Mouse (Mus musculus) forebrain, embryonic 15.5 days (tissue): ENCODE data around the gene Uggt2. TPM values are rescaled to one million over a fixed set of nuclear protein-coding genes. Genes with fewer than 3 reads are reported as not detected.
A peak's percentile ranks its signal among the peaks of the same experiment; 100 is the strongest.

Source experiments
- ATAC-seq: fragments of 200-750 bp; cut with Nextera tagmentation; replicated peaks from 2 replicates; pipeline ENCODE4 v1.8.0; 2017; ENCODE audit warnings: mild to moderate bottlenecking, moderate TSS enrichment, moderate library complexity
- H3K27ac ChIP-seq: fragments of 300-500 bp; sonication (generic); replicated peaks from 2 replicates; pipeline ENCODE4 v1.5.1; 2015; ENCODE audit warnings: mild to moderate bottlenecking, inconsistent platforms
- H3K27me3 ChIP-seq: fragments of 300-500 bp; sonication (generic); 2 replicates; pipeline ENCODE4 v1.6.1; 2015; ENCODE audit warnings: inconsistent platforms
- H3K36me3 ChIP-seq: fragments of 300-500 bp; sonication (generic); 2 replicates; pipeline ENCODE4 v1.6.1; 2015; ENCODE audit warnings: mild to moderate bottlenecking, inconsistent platforms
- H3K4me1 ChIP-seq: fragments of 300-500 bp; sonication (generic); 2 replicates; pipeline ENCODE4 v1.6.1; 2015; ENCODE audit warnings: inconsistent platforms
- H3K4me2 ChIP-seq: fragments of 300-500 bp; sonication (generic); replicated peaks from 2 replicates; pipeline ENCODE4 v1.6.1; 2015; ENCODE audit warnings: mild to moderate bottlenecking, inconsistent platforms
- H3K4me3 ChIP-seq: fragments of 300-500 bp; sonication (generic); 2 replicates; pipeline ENCODE4 v1.5.1; 2015; ENCODE audit warnings: mild to moderate bottlenecking, inconsistent platforms
- H3K9ac ChIP-seq: fragments of 300-500 bp; sonication (generic); replicated peaks from 2 replicates; pipeline ENCODE4 v1.6.1; 2015; ENCODE audit warnings: mild to moderate bottlenecking, inconsistent platforms
- H3K9me3 ChIP-seq: fragments of 300-500 bp; sonication (generic); 2 replicates; pipeline ENCODE4 v1.6.1; 2016; ENCODE audit warnings: inconsistent platforms
- WGBS: fragments of 180-500 bp; shearing (Covaris S2); methylation state at CpG from one replicate; pipeline ENCODE4 v1.1.7; 2015; ENCODE audit warnings: mixed read lengths; 5-methylcytosine and 5-hydroxymethylcytosine counted together
- polyA plus RNA-seq: library from polyadenylated mRNA; unstranded; fragments of >200 nt; fragmentation: Nextera tagmentation; extraction: Ambion mirVana; gene quantifications from 2 replicates; pipeline ENCODE4 v1.2.1, GENCODE M21; 2015

Gene Uggt2
- polyA plus RNA-seq, 1 experiment from 2014 or later: 12.9 TPM

DNA sequence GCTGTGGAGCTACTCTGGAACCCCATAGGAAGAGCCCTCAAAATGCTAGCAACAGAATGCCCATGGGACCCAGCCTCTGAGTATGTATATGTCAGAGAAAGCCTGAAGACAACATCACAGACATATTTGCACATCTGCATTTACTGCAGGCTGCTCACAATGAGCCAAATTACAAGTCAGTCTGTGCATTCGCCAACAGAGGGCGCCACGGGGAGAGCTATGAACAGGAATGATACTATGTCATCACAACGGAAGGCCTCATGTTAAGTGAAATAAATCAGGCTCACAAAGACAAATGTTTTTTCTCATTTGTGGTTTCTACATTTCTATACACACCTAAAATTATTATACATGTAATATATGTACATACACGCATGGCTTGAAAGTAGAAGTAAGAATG is 73.3 kb downstream of the Uggt2 start:
- no peaks in the 10 kb centered on the region for H3K27me3 ChIP-seq
- no peak for ATAC-seq
- H3K4me2 ChIP-seq: no peak overlapping the region
- WGBS: 77% methylated on average over 5 of the region's 5 CpGs
- no peaks in the 10 kb centered on the region for H3K9me3 ChIP-seq
- no peak overlapping the region for H3K4me3 ChIP-seq
- H3K4me1 ChIP-seq: no peaks in the 10 kb centered on the region
- H3K27ac ChIP-seq: no peak overlapping the region
- no peak overlapping the region for H3K9ac ChIP-seq
- peaks cover 8% of the 10 kb centered on the region; the same call in 1 of the 2 replicates for H3K36me3 ChIP-seq

DNA sequence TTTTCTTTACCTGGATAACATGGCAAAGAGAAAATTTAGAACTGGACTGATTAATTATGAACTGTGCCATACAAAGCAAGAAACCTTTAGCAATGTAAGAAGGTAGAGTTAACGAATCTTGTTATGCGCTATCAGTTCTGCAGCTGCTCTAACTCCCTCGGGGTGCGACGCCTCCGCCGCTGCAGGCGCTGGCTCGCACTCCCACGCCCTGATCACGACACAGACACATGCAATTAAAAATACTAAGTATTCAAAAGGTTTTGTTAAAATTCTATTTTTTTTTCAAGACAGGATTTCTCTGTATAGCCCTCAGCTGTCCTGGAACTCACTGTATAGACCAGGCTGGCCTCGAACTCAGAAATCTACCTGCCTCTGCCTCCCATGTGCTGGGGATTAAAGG is 85.7 kb downstream of the Uggt2 start:
- peak; percentile 30; the same call in 1 of the 2 replicates for ATAC-seq
- H3K9ac ChIP-seq: no peak overlapping the region
- no peaks in the 10 kb centered on the region for H3K27me3 ChIP-seq
- H3K4me2 ChIP-seq: peak overlapping the region; percentile 30
- no peak overlapping the region; the same call in 1 of the 2 replicates for H3K4me3 ChIP-seq
- WGBS: 62% methylated on average over 12 of the region's 12 CpGs
- no peaks in the 10 kb centered on the region for H3K9me3 ChIP-seq
- no peak overlapping the region for H3K27ac ChIP-seq
- no peaks in the 10 kb centered on the region for H3K36me3 ChIP-seq
- H3K4me1 ChIP-seq: no peaks in the 10 kb centered on the region

DNA sequence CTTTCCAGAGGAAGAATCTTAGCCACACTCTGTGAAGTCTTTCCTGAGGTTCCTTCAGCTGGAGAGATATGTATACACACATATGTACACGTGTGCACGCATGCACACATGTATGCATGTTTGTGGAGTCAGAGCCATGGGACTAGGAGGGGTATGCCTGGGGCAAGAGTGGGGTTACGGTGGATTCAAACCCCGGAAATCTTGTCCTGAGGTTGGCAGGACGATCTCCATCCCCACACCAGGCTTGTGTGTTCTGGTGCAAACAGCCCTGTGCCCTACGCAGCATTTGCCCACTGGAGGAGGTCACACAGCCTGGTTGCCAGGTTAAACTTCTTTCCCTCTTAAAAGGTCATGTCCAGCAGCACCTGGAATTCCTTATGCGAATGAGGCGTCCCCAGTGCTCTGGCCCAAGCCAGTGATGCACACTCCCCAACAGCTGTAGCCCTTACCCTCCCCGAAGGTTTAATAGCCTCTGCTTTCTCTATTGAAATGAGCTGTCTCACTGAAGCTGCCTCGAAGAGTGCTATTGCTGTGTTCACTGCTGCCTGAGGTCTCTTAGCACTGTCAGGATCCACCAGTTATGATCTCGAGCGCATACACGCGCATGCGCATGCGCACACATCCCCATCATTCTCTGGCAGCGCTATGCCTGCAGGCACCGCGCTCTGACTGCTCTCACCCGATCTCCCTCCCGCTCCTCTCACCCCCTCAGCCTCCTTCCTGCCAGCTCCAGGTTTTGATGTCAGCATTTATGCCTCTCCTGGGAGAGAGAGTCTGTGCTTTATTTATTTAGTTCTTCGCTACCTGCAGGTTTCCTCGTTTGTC is 86.4 kb downstream of the Uggt2 start:
- H3K4me3 ChIP-seq: peak overlapping the region; percentile 24
- H3K4me2 ChIP-seq: peak overlapping the region; percentile 30
- H3K9ac ChIP-seq: no peak overlapping the region; the same call in 1 of the 2 replicates
- 0 out of 2 replicates have a peak overlapping the region, but pooled peaks have one; percentile 4 for H3K27ac ChIP-seq
- H3K27me3 ChIP-seq: no peaks in the 10 kb centered on the region
- 69% methylated on average over 23 of the region's 23 CpGs for WGBS
- peak; percentile 91 for ATAC-seq
- H3K9me3 ChIP-seq: no peaks in the 10 kb centered on the region
- H3K36me3 ChIP-seq: no peaks in the 10 kb centered on the region
- H3K4me1 ChIP-seq: peaks cover 5% of the 10 kb centered on the region

DNA sequence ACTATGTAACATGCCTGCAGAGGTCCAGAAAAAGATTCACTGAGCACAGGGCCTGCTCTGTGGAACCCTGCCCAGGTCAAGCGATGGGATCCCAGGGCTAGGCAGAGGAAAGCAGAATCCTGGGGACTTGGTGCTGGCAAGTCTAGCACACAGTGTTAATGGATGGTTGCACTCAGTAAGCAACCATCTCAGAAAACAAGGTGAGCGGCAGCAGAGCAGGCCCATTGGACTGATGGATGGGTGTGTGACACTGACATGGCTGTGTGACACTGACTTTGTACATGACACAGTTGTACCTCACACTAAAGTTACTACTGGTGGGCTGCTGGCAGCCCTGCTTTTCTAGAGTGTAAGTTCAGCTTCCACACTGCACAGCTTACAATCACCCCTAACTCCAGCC is 89.7 kb downstream of the Uggt2 start:
- Histone ChIP-seq H3K9ac (no peak overlapping the region), H3K36me3 (no peaks in the 10 kb centered on the region), H3K9me3 (no peaks in the 10 kb centered on the region), H3K4me2 (no peak overlapping the region), H3K27me3 (no peaks in the 10 kb centered on the region), H3K4me1 (peaks cover 8% of the 10 kb centered on the region), H3K27ac (no peak overlapping the region), H3K4me3 (no peak overlapping the region)
- ATAC-seq: no peak
- 91% methylated on average over 2 of the region's 2 CpGs for WGBS

DNA sequence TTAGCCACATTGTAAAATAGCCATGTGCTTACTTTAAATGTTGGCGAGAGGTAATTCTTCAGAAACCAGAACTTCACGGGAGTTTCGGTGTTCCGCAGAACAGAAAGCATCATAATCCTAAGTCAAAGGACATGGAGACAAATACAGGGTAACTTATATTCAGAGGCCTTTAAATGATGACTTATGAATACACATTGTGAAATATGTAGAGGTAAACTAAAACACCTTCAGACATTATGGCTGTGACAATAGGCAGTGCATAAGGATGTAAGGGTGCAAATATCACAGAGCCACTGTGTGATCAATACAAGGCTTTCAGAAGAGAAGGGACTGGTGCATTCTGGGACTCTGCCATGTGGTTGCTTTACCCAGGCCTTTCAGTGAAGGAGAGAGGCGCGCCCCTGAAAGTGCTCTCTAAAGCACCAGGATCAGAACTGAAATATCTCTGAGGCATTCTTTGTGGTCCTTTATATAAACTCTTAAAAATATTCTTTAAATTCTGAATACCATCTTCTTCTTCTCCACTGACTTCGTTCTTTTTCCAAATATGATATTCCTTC is 91.1 kb downstream of the Uggt2 start:
- Histone ChIP-seq H3K4me2 (peak overlapping the region; percentile 91), H3K9ac (peak overlapping the region; percentile 53), H3K27ac (peak overlapping the region; percentile 78), H3K36me3 (no peaks in the 10 kb centered on the region), H3K4me3 (peak overlapping the region; percentile 52), H3K9me3 (no peaks in the 10 kb centered on the region), H3K27me3 (no peaks in the 10 kb centered on the region), H3K4me1 (peaks cover 8% of the 10 kb centered on the region)
- WGBS: 44% methylated on average over 7 of the region's 7 CpGs
- no peak for ATAC-seq

DNA sequence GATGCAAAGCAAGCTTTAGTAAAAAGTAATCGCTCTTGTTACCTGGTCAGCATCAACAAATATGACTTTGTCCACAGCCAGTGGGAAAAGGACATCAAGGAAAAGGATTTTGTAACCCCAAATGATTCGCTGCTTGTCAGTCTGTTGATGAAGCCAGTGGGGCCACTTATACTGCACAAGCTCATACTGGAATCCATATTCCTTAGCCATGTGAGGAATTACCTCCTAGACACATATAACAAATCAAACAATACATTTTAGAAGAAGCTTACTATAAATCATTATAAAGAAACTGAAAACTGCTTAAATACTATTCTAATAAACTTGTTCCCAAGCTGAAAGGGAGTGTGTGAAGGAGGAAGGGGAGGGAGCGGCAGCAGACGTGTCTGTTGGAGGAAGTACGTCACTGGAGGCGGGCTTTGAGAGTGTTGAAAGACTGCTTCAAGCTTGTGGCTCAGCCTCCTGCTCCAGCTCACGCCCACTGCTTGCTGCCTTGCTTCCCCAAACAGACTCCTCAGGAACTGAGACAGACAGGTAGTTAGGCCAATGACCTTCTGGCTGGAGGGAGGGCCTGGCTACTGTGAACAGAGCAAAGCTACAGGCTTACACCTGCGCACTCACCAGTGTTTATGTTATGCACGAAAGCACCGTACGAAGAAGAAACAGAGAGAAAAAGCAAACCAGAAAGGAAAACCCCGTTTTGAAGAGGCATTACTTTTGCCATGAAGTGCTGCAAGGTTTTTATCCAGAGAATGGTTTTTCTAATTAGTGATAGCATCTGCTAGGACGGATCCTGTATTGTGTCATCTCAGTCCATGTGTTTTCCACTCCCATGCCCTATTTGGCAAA is 91.9 kb downstream of the Uggt2 start:
- H3K4me3 ChIP-seq: peak overlapping the region; percentile 52
- peak overlapping the region; percentile 91 for H3K4me2 ChIP-seq
- H3K9ac ChIP-seq: peak overlapping the region; percentile 53
- H3K9me3 ChIP-seq: no peaks in the 10 kb centered on the region
- H3K4me1 ChIP-seq: peaks cover 8% of the 10 kb centered on the region
- ATAC-seq: peak; percentile 100
- no peaks in the 10 kb centered on the region for H3K36me3 ChIP-seq
- under 1% methylated on average over 13 of the region's 13 CpGs for WGBS
- H3K27me3 ChIP-seq: no peaks in the 10 kb centered on the region
- peak overlapping the region; percentile 78 for H3K27ac ChIP-seq

DNA sequence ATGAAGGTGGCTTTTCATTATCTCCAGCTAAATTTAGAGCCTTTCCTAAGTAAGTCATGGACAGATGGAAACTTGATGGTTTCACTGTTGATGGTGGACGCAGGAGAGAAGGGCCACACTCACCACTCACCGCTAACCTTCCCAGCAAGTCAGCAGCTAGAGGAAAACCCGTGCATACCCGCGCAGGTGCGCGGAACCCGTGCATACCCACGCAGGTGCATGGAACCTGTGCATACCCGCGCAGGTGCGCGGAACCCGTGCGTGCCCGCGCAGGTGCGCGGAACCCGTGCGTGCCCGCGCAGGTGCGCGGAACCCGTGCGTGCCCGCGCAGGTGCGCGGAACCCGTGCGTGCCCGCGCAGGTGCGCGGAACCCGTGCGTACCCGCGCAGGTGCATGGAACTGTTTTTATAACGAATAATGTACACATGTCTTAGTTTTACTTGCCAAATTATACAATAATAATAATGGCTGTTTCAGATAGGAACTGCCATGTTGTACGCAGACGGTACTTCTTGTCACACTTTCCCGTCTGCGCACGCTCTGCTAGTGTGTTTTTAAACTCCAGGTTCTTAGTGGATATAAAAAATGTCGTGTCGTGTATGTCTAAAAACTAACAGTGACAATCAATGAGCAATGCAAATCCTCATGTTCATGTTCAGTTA is 92.7 kb downstream of the Uggt2 start:
- Histone ChIP-seq H3K4me1 (peaks cover 8% of the 10 kb centered on the region), H3K36me3 (no peaks in the 10 kb centered on the region), H3K4me3 (peak overlapping the region; percentile 52), H3K9me3 (no peaks in the 10 kb centered on the region), H3K9ac (peak overlapping the region; percentile 52), H3K27ac (peak overlapping the region; percentile 78), H3K4me2 (peak overlapping the region; percentile 91), H3K27me3 (no peaks in the 10 kb centered on the region)
- peak; percentile 11; the same call in 1 of the 2 replicates for ATAC-seq
- 1% methylated on average over 49 of the region's 49 CpGs for WGBS

DNA sequence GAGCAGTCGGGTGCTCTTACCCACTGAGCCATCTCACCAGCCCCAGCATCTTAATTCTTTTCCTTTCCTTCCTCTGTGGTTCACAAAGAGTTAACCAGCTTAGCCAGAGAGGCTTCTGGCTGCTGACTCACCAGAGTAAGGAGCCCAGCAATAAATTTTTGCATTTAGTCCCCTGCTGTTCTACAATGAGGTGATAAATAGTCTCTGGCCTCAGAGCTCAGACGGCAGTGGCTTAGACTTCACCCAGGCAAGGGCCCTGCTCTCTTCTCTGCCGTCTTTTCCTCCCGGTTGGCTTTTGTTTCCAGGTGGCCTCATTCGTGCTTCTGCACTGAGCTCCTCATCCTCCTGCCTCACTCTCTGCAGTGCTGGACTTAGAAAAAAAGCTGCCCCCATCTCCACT is 93.4 kb downstream of the Uggt2 start:
- H3K27me3 ChIP-seq: no peaks in the 10 kb centered on the region
- peak overlapping the region; percentile 51 for H3K27ac ChIP-seq
- WGBS: 13% methylated on average over 5 of the region's 5 CpGs
- peaks cover 8% of the 10 kb centered on the region for H3K4me1 ChIP-seq
- H3K4me3 ChIP-seq: peak overlapping the region; percentile 6; the same call in 1 of the 2 replicates
- no peak overlapping the region for H3K9ac ChIP-seq
- ATAC-seq: no peak
- no peaks in the 10 kb centered on the region for H3K36me3 ChIP-seq
- no peaks in the 10 kb centered on the region for H3K9me3 ChIP-seq
- peak overlapping the region; percentile 91 for H3K4me2 ChIP-seq

DNA sequence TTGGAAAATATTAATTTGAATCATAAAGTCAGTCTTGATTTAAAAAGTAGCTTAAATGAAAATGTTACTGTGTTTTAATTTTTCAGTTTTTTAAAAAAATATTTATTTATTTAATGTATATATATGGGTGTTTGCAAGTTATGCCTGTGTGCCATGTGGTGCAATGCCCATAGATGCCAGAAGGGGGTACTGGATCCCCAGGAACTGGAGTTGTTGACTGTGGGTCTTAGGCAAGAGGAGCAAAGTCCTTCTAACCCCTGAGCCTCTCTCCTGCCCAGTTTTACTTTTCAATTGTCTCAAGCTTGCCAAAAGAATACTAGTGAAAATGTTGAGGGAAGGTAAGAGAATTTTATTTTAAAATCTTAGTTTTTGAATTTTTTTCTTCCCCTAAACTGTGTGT is 95.9 kb downstream of the Uggt2 start:
- Histone ChIP-seq H3K4me3 (no peak overlapping the region), H3K36me3 (no peaks in the 10 kb centered on the region), H3K9me3 (no peaks in the 10 kb centered on the region), H3K9ac (no peak overlapping the region), H3K27ac (no peak overlapping the region), H3K4me2 (no peak overlapping the region), H3K4me1 (peaks cover 8% of the 10 kb centered on the region), H3K27me3 (no peaks in the 10 kb centered on the region)
- ATAC-seq: no peak

DNA sequence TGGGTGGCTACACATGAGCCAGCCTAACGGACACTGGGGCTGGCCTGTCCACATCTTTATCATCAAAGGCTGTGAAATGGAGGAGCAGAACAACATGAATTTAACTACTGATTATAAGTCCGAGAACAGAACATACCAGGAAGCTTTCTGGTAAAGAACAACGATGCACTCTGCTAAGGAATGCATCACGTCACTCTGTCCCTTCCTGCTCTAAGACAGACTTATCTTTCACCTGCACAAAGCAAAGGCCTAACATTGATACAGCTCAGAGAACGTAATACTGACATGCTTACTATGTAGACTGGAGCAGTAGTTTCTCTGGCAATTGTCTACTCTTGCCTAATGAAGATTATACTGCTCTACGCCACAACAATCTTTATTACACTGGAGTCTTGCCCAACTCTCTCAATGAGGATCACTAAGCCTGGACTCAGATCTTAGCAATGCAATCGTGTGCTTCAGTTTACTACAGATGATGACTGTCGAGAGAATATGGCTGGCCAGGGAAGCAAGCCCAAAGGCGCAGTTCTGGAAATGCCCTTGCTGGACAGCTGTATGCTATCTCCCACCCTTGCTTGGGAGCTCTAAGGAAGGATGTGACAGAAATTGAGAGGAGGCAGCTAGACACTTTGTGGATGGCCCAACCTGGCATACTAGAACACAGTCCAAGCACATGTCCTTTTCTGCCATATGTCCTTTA is 103.9 kb downstream of the Uggt2 start:
- no peaks in the 10 kb centered on the region for H3K9me3 ChIP-seq
- no peak overlapping the region for H3K9ac ChIP-seq
- H3K27ac ChIP-seq: no peak overlapping the region
- no peak for ATAC-seq
- H3K4me2 ChIP-seq: no peak overlapping the region
- no peaks in the 10 kb centered on the region for H3K27me3 ChIP-seq
- peaks cover 24% of the 10 kb centered on the region for H3K36me3 ChIP-seq
- WGBS: 91% methylated on average over 9 of the region's 9 CpGs
- H3K4me1 ChIP-seq: no peaks in the 10 kb centered on the region
- H3K4me3 ChIP-seq: no peak overlapping the region
